Mouse (Mus musculus): Measurements from ENCODE around the gene Lrtm1.

Gene Lrtm1

GRCm38 (mm10) chr14:29017883-29018282 lies at the start of gene Lrtm1:
Lrtm1 (plus strand) TSS chr14:29018208.
- no peak for DNase-seq

- DNase-seq, result no peak
These were observed 48.8 kb upstream of the Lrtm1 start for GRCm38 (mm10) chr14:28969247-28969646.

- DNase-seq, result no peak
These were observed 45.4 kb upstream of the Lrtm1 start for GRCm38 (mm10) chr14:28972620-28973019.

GRCm38 (mm10) chr14:28979230-28979629 lies 38.8 kb upstream of the Lrtm1 start:
- DNase-seq, result no peak

- DNase-seq, result no peak
These were observed 37.5 kb upstream of the Lrtm1 start for GRCm38 (mm10) chr14:28980482-28980881.

GRCm38 (mm10) chr14:28984276-28984675 lies 33.7 kb upstream of the Lrtm1 start:
- peak; percentile 11 for DNase-seq

- peak; percentile 4 for DNase-seq
These were observed 29.7 kb upstream of the Lrtm1 start for GRCm38 (mm10) chr14:28988211-28988900.

- no peak for DNase-seq
These were observed 21.4 kb upstream of the Lrtm1 start for GRCm38 (mm10) chr14:28996569-28996968.

- DNase-seq, result no peak
These were observed 12.7 kb upstream of the Lrtm1 start for GRCm38 (mm10) chr14:29005228-29005840.

GRCm38 (mm10) chr14:29009644-29010043 lies 8.4 kb upstream of the Lrtm1 start:
- no peak for DNase-seq

- DNase-seq, result no peak
These were observed 4.8 kb upstream of the Lrtm1 start for GRCm38 (mm10) chr14:29013161-29013560.

- DNase-seq, result no peak
These were observed 3.3 kb upstream of the Lrtm1 start for GRCm38 (mm10) chr14:29014680-29015079.

GRCm38 (mm10) chr14:29015896-29016295 lies 2.1 kb upstream of the Lrtm1 start:
- DNase-seq, result no peak

GRCm38 (mm10) chr14:29018316-29019000 lies 450 bp downstream of the Lrtm1 start:
- no peak for DNase-seq

GRCm38 (mm10) chr14:29021295-29021694 lies 3.3 kb downstream of the Lrtm1 start:
- no peak for DNase-seq

GRCm38 (mm10) chr14:29023246-29023645 lies 5.2 kb downstream of the Lrtm1 start:
- DNase-seq, result no peak

- DNase-seq, result no peak
These were observed 7.3 kb downstream of the Lrtm1 start for GRCm38 (mm10) chr14:29025335-29025734.

GRCm38 (mm10) chr14:29027276-29027675 lies 9.3 kb downstream of the Lrtm1 start:
- DNase-seq, result no peak

- no peak for DNase-seq
These were observed 10.5 kb downstream of the Lrtm1 start for GRCm38 (mm10) chr14:29028391-29029106.

- no peak for DNase-seq
These were observed 11.1 kb downstream of the Lrtm1 start for GRCm38 (mm10) chr14:29029107-29029469.

- DNase-seq, result no peak
These were observed 11.9 kb downstream of the Lrtm1 start for GRCm38 (mm10) chr14:29029896-29030420.

- no peak for DNase-seq
These were observed 12.5 kb downstream of the Lrtm1 start for GRCm38 (mm10) chr14:29030519-29030918.

- DNase-seq, result no peak
These were observed 13.9 kb downstream of the Lrtm1 start for GRCm38 (mm10) chr14:29031858-29032395.

Data from lung, postnatal 36 days (tissue).